Mouse (Mus musculus) erythroblast, adult 5-6 weeks (primary cell): ENCODE data around the gene Ptprd. TPM values are rescaled to one million over a fixed set of nuclear protein-coding genes. Genes with fewer than 3 reads are reported as not detected.

Experiments used
- ATAC-seq: replicated peaks from 2 replicates; pipeline ENCODE4 v1.8.0; 2016; ENCODE audit warnings: moderate number of reproducible peaks, mild to moderate bottlenecking, moderate TSS enrichment, inconsistent platforms; ENCODE audit not compliant: poor library complexity, low FRiP score, severe bottlenecking
- total RNA-seq, 2 experiments: library from RNA; stranded (forward) in 1 of 2; stranded (reverse) in 1 of 2; fragments of 150-400 nt in 1 of 2; fragments of 200-764, 138-1000 nt in 1 of 2; gene quantifications; 2 replicates each; pipeline versions ENCODE4 v1.2.3 to v1.2.4; 2015 to 2017; ENCODE audit warnings: low replicate concordance in 2 of 2

The Ptprd gene
- total RNA-seq, 2 experiments from 2014 or later: not detected

GRCm38 (mm10) chr4:76996172-76996571, 1215.6 kb downstream of the Ptprd start:
- no peak for ATAC-seq

- no peak for ATAC-seq
Observed at GRCm38 (mm10) chr4:76989961-76990360, 1221.8 kb downstream of the Ptprd start.

DNA sequence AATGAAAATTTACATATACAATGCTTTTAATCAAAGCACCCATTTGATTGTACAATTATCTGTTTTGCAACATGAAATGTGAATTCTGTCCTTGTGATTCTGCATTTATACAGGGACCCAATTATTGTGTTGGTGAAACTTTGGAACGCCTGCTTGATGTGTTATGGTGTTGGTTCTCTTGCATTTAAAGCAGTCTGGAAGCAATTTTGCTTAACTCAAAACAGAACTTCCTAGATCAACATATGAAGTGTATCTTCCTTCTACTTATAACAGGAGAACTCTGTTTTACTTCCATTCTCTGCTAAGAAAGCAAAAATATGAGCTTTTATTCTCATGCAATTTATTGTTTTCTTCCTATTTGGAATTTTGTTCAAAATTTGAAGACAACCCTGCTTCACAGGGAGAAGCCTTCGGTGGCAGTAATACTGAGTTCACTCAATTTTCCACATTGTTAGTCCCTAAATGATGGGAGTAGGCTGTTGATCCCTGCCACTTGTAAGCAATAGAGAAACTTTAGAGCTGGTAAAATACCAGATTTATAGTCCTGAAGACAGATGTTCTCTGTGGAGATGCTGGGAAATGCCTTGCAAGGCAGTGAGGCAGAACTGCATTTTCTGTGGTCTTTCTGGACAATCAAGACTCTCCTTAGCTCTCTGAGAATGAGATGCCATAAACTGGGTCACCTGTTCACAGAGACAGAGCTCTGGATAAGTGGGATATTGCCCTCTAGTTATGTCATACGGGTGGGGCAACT, 1234.5 kb downstream of the Ptprd start:
- ATAC-seq: no peak

GRCm38 (mm10) chr4:76948251-76948650, 1263.5 kb downstream of the Ptprd start:
- ATAC-seq: no peak

DNA sequence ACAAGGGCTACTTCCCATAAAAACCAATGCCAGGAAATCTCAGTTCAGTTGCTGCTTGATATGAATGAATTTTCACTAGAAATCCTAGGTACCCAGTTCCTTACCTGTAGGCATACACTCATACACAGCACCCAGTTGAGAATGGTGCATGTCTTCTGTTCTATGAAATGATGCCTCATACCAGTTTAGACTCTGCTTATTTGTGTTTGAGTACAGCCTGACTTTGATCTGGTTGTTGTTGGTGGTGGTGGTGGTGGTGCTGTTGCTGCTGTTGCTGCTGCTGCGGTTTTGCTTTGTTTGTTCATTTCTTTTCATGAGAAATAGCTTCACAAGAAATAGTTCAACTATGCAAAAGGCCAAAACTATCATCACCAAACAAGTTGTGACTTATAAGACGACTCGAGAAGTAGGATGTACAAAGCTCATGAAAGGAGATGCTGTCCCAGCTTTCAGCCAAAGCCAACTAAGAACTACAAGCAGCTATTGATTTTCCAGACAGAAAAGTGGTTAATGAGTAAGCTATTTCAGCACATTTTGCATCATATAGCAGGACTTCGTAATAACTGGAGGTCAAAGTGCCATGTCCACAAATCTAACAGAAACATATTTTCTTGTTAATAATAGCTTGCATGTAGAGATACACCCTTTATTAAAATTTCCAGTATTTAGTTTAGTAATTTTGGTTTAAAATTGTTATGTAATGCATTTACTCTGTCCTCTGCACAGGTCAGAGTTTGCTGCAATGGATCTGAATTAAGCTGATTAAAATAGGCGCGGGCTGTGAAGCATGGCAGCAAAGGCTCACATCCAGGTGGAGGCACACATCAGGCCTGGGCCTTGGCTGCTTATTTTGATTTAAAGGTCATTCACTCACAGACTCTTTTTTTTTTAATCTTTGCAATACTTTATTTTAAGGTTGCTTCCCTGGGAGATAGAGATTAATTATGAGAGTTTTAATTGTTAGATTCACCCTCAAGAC, 1270.1 kb downstream of the Ptprd start:
- no peak for ATAC-seq

DNA sequence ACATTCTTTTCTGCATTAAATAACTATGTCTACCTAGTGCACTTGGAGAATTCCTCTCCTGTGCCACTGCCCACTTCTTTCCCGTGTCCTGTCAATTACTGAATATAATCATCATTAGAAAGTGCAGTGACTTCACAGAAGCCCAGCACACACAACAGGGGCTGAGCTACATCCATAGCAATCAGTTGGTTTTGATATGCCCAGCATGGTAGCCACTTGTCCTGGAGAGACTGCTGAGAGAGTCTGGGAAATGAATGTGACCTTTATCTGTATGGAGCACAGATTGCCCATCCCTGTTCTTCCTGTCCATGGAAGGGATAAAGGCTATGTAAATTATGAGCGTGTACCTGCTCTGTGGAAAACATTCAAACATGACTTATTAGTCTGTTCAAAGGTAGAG, 1280.2 kb downstream of the Ptprd start:
- no peak for ATAC-seq

DNA sequence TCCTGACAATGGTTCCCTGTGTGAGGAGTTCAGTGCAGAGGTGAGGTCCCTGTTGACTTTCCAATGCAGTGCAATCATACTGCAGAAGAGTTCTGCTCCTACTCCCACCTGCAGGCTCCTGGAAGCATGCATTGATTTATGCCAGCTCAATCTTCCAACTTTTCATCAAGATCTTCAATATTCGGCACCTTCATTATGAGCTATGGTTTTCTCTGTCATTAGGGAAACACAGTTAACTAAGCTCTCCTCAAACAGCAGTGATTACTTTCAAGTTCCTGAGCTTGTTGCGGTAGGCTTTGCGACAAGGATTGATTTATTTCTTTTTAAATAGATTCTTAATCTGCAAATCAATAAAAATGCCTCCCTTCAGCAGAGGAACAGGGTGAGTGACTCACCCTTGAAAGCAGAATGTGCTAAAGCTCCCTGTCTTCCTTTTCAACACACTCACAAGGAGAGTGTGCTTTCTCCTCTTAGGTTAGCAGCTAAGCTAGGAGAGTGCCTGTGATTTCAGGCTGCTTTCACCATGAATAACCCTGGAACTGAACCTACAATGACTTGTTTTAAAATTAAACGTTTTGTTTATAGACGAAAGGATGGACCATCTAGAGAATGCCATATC, 1298.1 kb downstream of the Ptprd start:
- no peak for ATAC-seq

- ATAC-seq: no peak
Observed at GRCm38 (mm10) chr4:76901692-76902091, 1310.1 kb downstream of the Ptprd start.

DNA sequence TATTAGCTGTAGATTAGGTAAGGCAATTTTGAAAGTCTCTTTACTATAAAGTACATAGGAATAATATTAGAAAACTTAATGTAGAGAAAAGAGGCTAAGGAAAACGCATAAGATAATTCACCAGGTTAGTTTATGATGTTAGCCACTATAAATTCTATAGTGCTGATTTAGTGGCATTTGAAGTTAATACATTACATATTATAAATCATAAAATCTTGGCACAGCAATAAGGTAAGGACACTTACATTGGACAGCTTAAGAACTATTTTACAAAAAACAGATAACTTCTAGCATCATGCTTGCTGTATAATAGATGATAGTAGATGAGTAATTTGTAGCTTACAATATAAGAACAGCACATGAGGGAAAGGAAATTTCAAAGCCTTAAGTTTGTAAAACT, 1322.1 kb downstream of the Ptprd start:
- ATAC-seq: no peak

- no peak for ATAC-seq
Observed at GRCm38 (mm10) chr4:76881610-76882009, 1330.2 kb downstream of the Ptprd start.

DNA sequence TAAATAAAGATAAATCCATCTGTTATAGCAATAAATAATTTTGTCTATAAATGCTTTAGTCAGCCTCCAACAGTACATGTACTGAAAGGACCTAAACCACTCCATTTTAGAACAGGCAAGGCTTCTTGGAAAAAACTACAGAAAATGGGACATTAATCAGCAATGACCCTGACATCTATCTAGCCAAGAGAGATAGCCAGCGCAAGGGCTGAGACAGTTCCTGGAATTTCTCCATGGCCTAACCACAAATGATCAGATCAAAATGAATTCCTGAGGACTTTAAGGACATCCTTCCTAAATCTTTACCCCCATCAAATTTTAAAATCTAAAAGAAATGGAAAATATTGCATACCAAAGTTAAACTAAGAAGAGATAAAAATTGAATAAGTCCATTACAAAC, 1340.8 kb downstream of the Ptprd start:
- ATAC-seq: no peak

DNA sequence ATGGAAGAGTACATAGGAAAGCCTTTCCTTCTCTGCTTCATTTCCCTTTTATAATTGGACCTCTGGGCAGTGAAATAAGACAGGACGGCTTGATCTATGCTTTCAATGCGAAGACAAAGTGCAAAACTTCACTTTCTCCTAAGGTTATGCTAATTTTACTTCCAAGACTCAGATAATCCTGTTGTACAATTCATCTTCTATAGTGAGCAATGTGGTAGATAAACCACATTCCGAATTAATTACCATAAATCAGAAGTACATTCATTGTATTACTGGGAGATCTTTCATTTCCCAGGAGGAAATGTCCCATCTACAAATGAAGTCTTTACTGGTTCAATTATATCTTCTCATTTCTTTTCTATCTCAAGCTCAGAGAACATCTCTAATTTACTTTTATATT, 1346.2 kb downstream of the Ptprd start:
- ATAC-seq: no peak

GRCm38 (mm10) chr4:76846265-76846664, 1365.5 kb downstream of the Ptprd start:
- no peak for ATAC-seq

DNA sequence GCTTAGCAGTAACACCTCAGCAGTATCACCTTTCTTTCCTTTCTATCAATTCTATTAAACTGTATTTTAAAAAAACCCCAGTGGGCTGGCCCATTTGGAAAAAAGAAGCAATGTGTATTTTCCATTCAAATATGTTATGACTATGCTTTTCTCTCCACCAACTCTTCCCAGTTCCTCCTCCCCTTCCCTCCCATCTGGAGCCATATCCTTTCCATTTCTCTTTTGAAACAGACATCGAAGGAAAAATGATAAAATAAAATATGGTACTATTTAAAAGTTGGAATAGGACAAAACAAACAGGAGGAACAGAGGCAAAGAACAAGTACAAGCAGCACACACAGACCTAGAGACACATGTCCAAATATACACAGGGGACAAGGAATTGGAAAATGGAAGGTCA, 1372.7 kb downstream of the Ptprd start:
- ATAC-seq: no peak

- ATAC-seq: no peak
Observed at GRCm38 (mm10) chr4:76812138-76812537, 1399.6 kb downstream of the Ptprd start.

GRCm38 (mm10) chr4:76802708-76803107, 1409.1 kb downstream of the Ptprd start:
- ATAC-seq: no peak

DNA sequence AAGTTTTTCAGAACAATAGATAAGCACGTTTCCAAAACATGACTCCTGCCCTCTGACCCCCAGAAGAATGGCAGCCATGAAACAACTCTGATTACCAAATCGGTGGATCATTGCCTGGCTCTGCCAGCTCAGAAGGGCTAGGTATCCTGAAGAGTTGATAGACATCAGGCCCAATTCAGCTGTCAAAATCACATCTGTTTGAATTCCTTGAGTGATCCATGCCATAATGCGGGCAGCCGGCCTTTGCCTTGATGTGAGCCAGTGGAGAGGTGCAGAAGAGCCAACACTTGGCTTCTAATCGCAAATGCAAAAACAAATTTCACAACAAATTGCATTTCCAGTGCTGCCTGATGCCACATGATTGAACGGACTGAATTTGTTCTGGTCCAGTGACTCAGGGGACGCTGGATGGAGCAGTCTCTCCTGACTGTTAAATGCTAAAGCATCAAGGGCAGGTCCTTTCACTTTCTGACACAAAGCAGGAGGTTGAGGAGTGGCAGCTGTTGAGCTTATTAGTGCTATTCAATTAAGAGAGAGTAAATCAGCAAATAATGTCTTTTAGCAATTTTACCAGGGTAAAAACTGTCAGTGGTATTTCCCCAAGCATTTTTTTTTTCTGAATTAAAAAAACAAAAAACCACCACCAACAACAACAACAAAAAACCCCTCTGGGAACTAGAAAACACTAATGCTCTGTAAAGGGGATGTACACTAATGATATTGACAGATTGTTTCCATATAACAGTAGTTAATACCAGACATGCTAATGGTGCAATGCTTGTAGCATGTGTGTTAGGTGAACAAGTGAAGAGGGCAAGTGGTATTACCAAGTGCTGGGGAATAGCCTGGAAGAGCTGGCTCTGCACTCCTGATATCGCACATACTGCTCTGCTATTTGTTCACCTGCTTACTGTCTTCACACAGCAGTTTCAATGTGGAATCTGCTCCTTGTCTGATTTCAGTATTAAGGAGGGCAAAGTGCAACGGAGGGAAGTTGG, 1413.5 kb downstream of the Ptprd start:
- ATAC-seq: no peak

DNA sequence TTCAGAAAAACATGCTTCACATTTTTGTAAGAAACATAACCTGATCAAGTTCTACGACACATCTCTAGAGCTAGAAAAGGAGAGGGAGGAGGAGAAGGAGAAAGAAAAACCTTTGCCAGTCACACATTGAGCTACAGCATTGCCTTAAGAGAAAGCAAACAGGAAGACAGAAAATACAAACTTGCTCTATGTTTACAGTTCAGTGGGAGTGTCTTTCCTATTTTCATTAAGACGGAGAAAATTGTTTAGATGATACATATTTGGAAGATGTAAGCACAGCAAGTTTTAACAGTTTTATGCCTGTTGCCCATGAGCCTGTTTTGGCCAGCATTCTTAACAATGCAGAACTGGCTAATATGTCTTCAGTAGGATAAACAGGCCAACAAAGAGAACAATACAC, 1426.4 kb downstream of the Ptprd start:
- ATAC-seq: no peak

DNA sequence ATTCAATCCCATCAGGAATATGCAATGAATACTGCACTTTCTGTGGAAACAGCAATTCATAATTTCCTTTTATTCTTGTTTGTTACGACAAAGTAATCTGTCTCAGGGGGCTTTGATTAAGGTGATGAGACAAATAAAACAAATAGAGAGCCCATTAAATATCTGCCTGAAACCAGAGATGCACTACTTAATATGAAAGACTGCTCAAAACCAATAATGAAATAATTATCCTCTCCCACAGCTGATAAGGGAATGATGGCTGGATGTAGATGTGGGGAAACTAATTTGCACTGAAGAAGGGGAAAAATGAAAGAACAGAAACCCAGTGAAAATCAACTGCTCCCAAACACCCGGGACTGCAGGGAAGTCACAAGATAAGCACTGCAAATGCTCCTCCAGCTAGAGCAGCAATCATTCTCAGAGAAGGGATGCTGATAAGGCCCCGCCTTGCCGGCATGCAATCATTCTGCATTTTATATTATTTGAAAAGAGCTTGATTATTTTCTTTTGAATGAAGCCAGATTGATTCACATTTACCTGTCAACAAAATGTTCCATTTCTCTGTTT, 1432.1 kb downstream of the Ptprd start:
- no peak for ATAC-seq
